Mouse (Mus musculus) myocyte (in vitro differentiated cells): Measurements from ENCODE around the gene Ankrd6.

Experiments used
- E2F4 ChIP-seq: IDR thresholded peaks from one replicate; pipeline ENCODE4 v1.6.1; 2011; ENCODE audit warnings: mild to moderate bottlenecking, control low read depth, moderate library complexity; ENCODE audit not compliant: insufficient read depth
- MAX ChIP-seq: IDR thresholded peaks from one replicate; pipeline ENCODE4 v1.6.1; 2011; ENCODE audit warnings: low read depth, mild to moderate bottlenecking, control low read depth
- POLR2A ChIP-seq: IDR thresholded peaks from one replicate; pipeline ENCODE4 v1.6.1; 2011; ENCODE audit warnings: low read depth, mild to moderate bottlenecking, control low read depth, moderate library complexity; ENCODE audit not compliant: insufficient read length

DNA sequence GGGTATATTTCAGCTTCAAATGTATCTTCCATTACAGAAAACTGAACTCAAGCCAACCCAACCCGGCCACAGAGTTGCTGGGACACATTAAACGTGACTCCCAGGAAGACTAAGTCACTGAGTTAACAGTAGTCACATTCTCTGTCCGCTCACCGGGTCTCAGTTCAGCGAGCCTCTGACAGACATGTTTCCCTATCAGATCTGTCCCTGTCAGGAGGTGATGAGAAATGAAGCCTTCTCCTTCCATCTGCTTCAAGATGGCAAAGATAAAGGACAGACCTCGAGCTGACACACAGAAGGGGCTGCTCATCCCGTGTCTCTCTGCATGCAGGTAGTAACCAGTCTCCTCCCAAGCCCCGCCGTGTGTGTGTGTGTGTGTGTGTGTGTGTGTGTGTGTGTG lies 81.3 kb downstream of the Ankrd6 start:
- TF ChIP-seq POLR2A (no peak), E2F4 (no peak), MAX (no peak)
